Mouse (Mus musculus) thymus, adult 2 months (tissue): ENCODE data around the gene Rxylt1. TPM values are rescaled to one million over a fixed set of nuclear protein-coding genes. Genes with fewer than 3 reads are reported as not detected.

ENCODE experiments used
- DNase-seq: peaks from one replicate; pipeline ENCODE4 v3.0.0; 2021
- H3K27ac ChIP-seq: fragments of 200-500 bp; 2 replicates; pipeline ENCODE4 v1.5.1; 2012; ENCODE audit warnings: low read length, control low read depth; ENCODE audit not compliant: control insufficient read depth, insufficient read depth
- H3K27me3 ChIP-seq: fragments of 200-500 bp; 2 replicates; pipeline ENCODE4 v1.6.1; 2012; ENCODE audit warnings: mild to moderate bottlenecking, low read length, moderate library complexity, mixed read lengths; ENCODE audit not compliant: control insufficient read depth, insufficient read depth
- H3K36me3 ChIP-seq: fragments of 200-500 bp; 2 replicates; pipeline ENCODE4 v1.6.1; 2012; ENCODE audit warnings: mild to moderate bottlenecking, low read length, moderate library complexity; ENCODE audit not compliant: control insufficient read depth, insufficient read depth
- H3K4me1 ChIP-seq: fragments of 200-500 bp; replicated peaks from 2 replicates; pipeline ENCODE4 v1.6.1; 2012; ENCODE audit warnings: low read length; ENCODE audit not compliant: control insufficient read depth, insufficient read depth
- H3K4me3 ChIP-seq: fragments of 200-500 bp; 2 replicates; pipeline ENCODE4 v1.5.1; 2012; ENCODE audit warnings: mild to moderate bottlenecking, low read length, control low read depth, moderate library complexity; ENCODE audit not compliant: control insufficient read depth, insufficient read depth
- CTCF ChIP-seq: fragments of 200-500 bp; IDR thresholded peaks from 2 replicates; pipeline ENCODE4 v1.5.1; 2012; ENCODE audit warnings: mild to moderate bottlenecking, control low read depth, low read length, moderate library complexity, borderline replicate concordance; ENCODE audit not compliant: control insufficient read depth, poor library complexity, insufficient read depth; ENCODE audit errors: extremely low read depth
- POLR2A ChIP-seq: fragments of 200-500 bp; IDR thresholded peaks from 2 replicates; pipeline ENCODE4 v1.6.1; 2012; ENCODE audit warnings: mild to moderate bottlenecking, low read length, control low read depth, moderate library complexity; ENCODE audit not compliant: control insufficient read depth, poor library complexity, insufficient read depth; ENCODE audit errors: extremely low read depth
- WGBS: fragments of 180-500 bp; shearing (Covaris S2); methylation state at CpG from one replicate; pipeline ENCODE4 v1.1.7; 2018; 5-methylcytosine and 5-hydroxymethylcytosine counted together
- polyA plus RNA-seq: library from polyadenylated mRNA; depleted of rRNA; stranded (reverse); fragments of >200 nt; gene quantifications from 2 replicates; pipeline ENCODE4 v1.2.3, GENCODE M21; 2012

The Rxylt1 gene
- polyA plus RNA-seq, 1 experiment, result 4.0 TPM

- no peak for TF ChIP-seq CTCF
- TF ChIP-seq POLR2A, result no peak
- Histone ChIP-seq H3K4me3 (no peak overlapping the region), H3K27ac (no peak overlapping the region), H3K36me3 (no peaks in the 10 kb centered on the region), H3K4me1 (no peaks in the 10 kb centered on the region), H3K27me3 (no peaks in the 10 kb centered on the region)
- DNase-seq, result no peak
- 83% methylated on average over 10 of the region's 10 CpGs for WGBS
These were observed 8.9 kb upstream of the Rxylt1 start for GRCm38 (mm10) chr10:122105889-122106632.

GRCm38 (mm10) chr10:122105407-122105806 is 8.2 kb upstream of the Rxylt1 start:
- DNase-seq, result peak; percentile 21
- TF ChIP-seq CTCF (no peak), POLR2A (no peak)
- Histone ChIP-seq H3K4me1 (no peaks in the 10 kb centered on the region), H3K4me3 (no peak overlapping the region), H3K36me3 (no peaks in the 10 kb centered on the region), H3K27me3 (no peaks in the 10 kb centered on the region), H3K27ac (no peak overlapping the region)
- under 1% methylated on average over 3 of the region's 3 CpGs for WGBS

- no peaks in the 10 kb centered on the region for H3K27me3 ChIP-seq
- H3K36me3 ChIP-seq, result no peaks in the 10 kb centered on the region
- 75% methylated on average over 5 of the region's 5 CpGs for WGBS
- H3K27ac ChIP-seq, result no peak overlapping the region
- H3K4me1 ChIP-seq, result peaks cover under 1% of the 10 kb centered on the region; the same call in 1 of the 2 replicates
- DNase-seq, result no peak
- no peak for TF ChIP-seq CTCF
- TF ChIP-seq POLR2A, result no peak
- H3K4me3 ChIP-seq, result no peak overlapping the region
These were observed 5.5 kb upstream of the Rxylt1 start for GRCm38 (mm10) chr10:122102675-122103074.

- Histone ChIP-seq H3K36me3 (no peaks in the 10 kb centered on the region), H3K4me3 (peak overlapping the region; percentile 76), H3K27ac (no peak overlapping the region), H3K4me1 (peaks cover 6% of the 10 kb centered on the region; the same call in 1 of the 2 replicates), H3K27me3 (no peaks in the 10 kb centered on the region)
- under 1% methylated on average over 48 of the region's 48 CpGs for WGBS
- DNase-seq, result no peak
- TF ChIP-seq CTCF, result no peak
- no peak for TF ChIP-seq POLR2A
These were observed 650 bp downstream of the Rxylt1 start for GRCm38 (mm10) chr10:122096462-122096979.

GRCm38 (mm10) chr10:122090472-122090871 is 6.7 kb downstream of the Rxylt1 start:
- Histone ChIP-seq H3K27me3 (no peaks in the 10 kb centered on the region), H3K4me1 (no peaks in the 10 kb centered on the region), H3K27ac (no peak overlapping the region), H3K36me3 (peaks cover 9% of the 10 kb centered on the region; the same call in 1 of the 2 replicates), H3K4me3 (no peak overlapping the region)
- 85% methylated on average over 1 of the region's 1 CpGs for WGBS
- TF ChIP-seq POLR2A, result no peak
- TF ChIP-seq CTCF, result no peak
- DNase-seq, result no peak

GRCm38 (mm10) chr10:122081352-122081751 is 15.8 kb downstream of the Rxylt1 start:
- DNase-seq, result no peak
- Histone ChIP-seq H3K4me3 (no peak overlapping the region), H3K27ac (no peak overlapping the region), H3K27me3 (no peaks in the 10 kb centered on the region), H3K4me1 (no peaks in the 10 kb centered on the region), H3K36me3 (no peaks in the 10 kb centered on the region)
- no peak for TF ChIP-seq CTCF
- TF ChIP-seq POLR2A, result no peak
- 100% methylated on average over 1 of the region's 1 CpGs for WGBS

- H3K27ac ChIP-seq, result no peak overlapping the region
- H3K4me3 ChIP-seq, result no peak overlapping the region
- H3K36me3 ChIP-seq, result no peaks in the 10 kb centered on the region
- TF ChIP-seq CTCF, result no peak
- TF ChIP-seq POLR2A, result no peak
- H3K4me1 ChIP-seq, result no peaks in the 10 kb centered on the region
- no peaks in the 10 kb centered on the region for H3K27me3 ChIP-seq
- no peak for DNase-seq
These were observed 28.0 kb downstream of the Rxylt1 start for GRCm38 (mm10) chr10:122069153-122069552.

GRCm38 (mm10) chr10:122055826-122056225 is 41.3 kb downstream of the Rxylt1 start:
- no peaks in the 10 kb centered on the region for H3K36me3 ChIP-seq
- H3K27ac ChIP-seq, result no peak overlapping the region
- DNase-seq, result no peak
- TF ChIP-seq CTCF (no peak), POLR2A (no peak)
- H3K4me3 ChIP-seq, result no peak overlapping the region
- no peaks in the 10 kb centered on the region for H3K27me3 ChIP-seq
- 99% methylated on average over 6 of the region's 6 CpGs for WGBS
- H3K4me1 ChIP-seq, result no peaks in the 10 kb centered on the region
